Mouse (Mus musculus) testis, adult 2 months (tissue): Measurements from ENCODE around the gene Otos.

Source experiments
- CTCF ChIP-seq: fragments of 200-500 bp; IDR thresholded peaks from 2 replicates; pipeline ENCODE4 v1.5.1; 2012; ENCODE audit warnings: low read depth, mild to moderate bottlenecking, inconsistent platforms, low read length, moderate library complexity; ENCODE audit not compliant: control insufficient read depth, insufficient read depth, insufficient replicate concordance
- POLR2A ChIP-seq: fragments of 200-500 bp; IDR thresholded peaks from 2 replicates; pipeline ENCODE4 v1.6.1; 2012; ENCODE audit warnings: low read depth, mild to moderate bottlenecking, inconsistent platforms, low read length, moderate library complexity; ENCODE audit not compliant: control insufficient read depth

DNA sequence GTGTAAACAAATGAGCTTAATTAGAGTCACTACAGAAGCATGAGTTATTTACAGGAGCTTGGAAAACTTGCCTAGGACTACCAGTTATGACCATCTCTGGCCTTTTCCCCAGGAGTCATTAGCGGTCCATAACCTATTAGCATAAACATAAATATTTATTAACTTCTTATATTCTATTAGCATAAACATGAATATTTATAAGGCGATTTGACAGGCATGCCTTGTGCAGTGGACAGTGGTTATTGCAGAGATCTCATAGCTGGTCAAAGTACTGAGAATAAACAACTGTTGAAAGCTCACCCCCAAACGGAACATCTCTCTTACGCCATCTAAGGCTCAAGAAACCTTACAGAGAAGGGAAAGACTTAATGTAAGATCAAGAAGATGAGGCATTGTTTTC is 35.5 kb downstream of the Otos start:
- TF ChIP-seq CTCF (no peak), POLR2A (no peak)
